Mouse (Mus musculus) kidney, adult 9 months (tissue): ENCODE measurements around the gene Fam189b.
"Not testable (repeated sequence)": the region's sequence is repeated elsewhere in the genome, so short reads cannot be mapped to it uniquely, and the experiment has no call there.

Experiments
- DNase-seq: peaks from one replicate; pipeline ENCODE4 v3.0.0; 2022

The Fam189b gene

DNA sequence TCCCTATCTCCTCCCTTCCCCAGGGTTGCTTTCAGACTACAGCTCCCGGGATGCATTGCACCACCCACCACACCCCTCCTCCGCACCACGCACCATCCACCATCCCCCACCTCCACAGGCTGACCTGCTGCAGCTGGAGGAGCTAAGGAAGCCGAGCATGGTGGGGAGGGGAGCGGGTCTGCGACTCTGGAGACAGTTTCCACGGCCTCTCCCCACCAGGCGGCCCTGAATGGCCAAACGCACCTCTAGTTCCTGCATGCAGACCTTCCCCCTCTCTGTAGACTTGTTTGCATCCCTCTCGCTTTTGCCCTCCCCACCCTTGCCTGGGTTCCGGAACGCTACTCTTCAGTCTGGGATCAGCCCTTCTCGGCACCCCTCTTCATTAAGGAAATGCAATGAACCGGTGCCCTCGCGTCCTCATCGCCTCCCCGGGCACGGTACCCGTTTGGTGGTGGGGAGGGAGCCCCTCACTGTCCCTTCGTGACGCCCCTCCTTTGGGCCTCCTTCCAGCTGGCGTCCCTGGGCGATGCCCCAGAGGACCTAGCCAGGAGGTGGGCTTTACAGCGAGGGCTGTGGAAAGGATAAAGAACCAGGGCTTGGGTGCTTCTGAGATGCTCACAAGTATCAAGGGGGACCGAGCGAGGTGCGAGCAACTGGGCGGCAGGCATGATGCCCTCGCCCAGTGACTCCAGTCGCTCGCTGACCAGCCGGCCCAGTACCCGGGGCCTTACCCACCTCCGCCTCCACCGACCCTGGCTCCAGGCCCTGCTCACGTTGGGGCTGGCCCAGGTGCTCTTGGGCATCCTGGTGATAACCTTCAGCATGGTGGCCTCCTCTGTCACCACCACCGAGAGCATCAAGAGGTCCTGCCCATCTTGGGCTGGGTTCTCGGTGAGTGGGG, at the start of gene Fam189b:
TSS of gene Fam189b (plus strand) at position 86 of the 901 bp plus-strand sequence.
- peak; percentile 82 for DNase-seq

DNA sequence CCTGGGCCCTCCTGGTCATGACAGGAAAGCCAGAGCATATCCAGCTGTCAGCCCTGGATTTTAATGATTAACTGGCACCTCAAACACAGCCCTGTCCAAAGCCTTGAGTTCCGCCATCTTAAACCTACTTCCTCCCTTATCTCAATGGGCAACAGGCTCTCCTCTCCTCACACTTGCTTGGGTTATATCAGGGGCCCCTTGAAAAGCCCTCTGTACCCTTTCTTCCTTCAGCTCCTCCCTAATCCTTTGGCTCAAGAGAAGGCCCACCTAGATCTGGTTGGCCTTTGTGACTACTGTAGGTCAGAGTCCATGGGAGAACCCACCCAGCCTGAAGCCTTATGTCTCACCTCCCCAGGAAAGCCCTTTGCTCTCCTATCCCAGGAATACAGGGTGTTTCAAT, 49.2 kb upstream of the Fam189b start:
- no peak for DNase-seq

DNA sequence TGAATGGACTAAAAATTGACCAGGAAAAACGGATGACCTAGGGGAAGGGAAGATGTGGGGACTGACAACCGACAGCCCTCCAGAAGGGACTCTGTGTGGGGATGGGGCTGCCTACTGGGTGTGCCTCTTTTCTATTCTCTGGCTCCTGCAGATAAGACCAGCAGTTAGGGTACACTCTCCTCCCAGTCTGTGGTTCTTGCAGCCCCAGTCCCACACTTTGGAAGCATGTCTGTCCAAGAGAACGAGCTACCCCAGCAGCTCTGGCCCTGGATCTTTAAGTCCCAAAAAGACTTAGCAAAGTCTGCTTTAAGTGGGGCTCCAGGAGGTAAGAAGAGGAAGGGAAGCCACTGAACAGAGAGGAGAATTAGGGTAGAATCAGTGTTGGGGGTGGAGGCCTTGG, 47.0 kb upstream of the Fam189b start, which contains the start of gene Pklr:
TSS of gene Pklr (plus strand) at position 185 of the 400 bp plus-strand sequence.
- DNase-seq = no peak

DNA sequence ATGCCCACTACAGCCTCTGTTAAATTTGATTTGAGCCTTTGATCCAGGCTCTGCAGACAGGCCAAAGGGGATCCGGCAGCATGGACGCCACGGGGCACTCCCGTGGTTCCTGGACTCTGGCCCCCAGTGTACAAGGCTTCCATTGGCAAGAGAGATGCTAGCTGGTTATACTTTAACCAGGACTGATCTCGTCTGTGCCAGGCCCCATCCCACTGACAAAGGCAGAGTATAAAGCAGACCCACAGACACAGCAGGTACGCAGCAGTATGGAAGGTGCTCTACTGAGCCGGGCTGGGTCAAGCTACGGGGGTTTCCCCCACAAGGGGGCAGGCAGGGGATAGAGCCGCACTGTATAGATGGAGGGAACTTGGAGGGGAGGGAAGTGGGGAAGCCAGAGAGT, 46.6 kb upstream of the Fam189b start:
- DNase-seq = peak; percentile 95

DNA sequence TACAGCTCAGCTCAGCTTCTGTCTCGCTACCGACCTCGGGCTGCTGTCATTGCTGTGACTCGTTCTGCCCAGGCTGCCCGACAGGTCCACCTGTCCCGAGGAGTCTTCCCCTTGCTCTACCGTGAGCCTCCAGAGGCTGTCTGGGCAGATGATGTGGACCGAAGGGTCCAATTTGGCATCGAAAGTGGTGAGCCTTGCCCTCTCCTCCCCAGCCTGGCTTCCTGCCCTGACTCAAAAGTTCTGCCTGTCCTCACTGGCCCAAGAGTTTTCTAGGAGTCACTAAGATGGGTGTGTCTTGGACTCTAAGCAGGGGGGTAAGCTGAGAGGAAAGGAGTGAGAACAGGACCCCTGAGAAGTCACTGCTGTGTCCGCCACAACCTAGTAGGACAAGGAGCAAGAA, 38.1 kb upstream of the Fam189b start:
- DNase-seq = peak; percentile 76

DNA sequence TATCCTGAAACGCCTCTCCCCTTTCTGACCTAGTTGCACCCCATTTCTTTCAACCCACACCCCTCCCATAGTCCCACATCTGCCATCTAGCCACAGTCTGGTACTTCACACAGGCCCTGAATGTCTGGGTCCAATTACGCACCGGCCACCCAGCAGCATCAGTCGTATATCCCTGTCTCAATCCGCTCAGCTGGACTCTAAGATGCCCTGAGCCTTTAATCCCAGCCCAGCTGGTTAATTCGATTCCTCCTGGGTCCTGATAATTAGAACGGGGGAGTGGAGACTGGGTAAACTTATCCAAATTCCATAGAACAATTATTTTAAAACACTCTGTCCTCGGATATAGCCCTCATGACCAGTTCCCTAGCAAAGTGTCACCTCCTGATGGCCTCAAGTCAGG, 37.4 kb upstream of the Fam189b start:
- DNase-seq = no peak

DNA sequence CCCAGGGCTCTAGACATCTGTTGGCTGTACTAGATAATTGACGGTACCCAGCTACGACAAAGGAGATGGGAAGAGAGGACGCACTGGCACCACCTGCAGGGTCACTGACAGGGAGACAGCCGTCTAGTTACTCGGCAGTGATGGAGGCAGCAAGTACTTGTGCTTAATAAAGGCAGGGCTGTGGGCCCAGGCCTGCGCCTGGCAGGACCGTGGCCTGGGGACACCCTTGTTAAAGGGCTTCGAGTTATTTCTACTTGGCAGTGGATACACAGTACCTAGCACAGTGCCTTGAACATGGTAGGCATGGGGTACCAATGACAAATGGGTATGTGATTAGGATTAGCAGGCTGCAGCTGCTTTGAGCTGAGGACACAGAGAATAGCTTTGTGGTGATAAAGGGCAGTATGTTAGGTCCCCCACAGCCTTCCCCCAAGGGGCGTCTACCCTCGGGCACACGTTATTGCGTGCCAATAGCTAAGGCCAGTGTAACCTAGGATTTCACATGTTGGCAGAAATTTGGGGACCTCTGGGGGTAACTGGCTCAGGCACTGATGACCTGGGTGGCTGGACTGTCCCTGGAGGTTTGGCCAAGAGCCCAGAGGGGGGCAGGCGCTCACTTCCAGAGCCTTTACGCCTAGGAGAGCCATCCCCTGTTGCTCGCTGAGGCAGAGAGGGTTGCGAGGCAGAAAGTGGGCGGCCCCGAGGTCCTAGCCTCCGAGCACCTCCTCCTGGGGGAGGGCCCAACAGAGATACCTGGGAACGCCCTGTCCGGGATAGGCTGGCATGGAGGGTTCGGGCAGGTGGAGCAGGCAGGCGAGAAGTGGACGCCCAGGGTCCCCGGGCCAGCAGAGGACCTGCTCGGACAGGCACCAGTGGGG, 35.6 kb upstream of the Fam189b start:
- DNase-seq = peak; percentile 72

DNA sequence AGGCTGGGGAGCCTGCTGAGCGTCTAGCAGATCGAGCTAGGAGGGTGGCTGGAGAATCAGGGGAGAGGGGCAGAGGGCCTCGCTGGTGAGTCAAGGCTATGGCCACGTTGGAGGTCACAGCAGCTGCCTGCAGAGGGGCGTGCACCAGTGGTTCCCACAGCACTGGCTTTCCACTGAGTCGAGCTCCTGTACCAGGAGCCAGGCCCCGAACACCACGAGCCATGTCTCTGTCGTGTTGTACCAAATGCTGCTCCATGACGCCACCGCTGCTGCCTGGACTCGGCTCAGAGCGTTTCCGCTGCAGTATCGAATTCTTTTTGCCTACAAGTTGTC, 35.0 kb upstream of the Fam189b start:
- no peak for DNase-seq

DNA sequence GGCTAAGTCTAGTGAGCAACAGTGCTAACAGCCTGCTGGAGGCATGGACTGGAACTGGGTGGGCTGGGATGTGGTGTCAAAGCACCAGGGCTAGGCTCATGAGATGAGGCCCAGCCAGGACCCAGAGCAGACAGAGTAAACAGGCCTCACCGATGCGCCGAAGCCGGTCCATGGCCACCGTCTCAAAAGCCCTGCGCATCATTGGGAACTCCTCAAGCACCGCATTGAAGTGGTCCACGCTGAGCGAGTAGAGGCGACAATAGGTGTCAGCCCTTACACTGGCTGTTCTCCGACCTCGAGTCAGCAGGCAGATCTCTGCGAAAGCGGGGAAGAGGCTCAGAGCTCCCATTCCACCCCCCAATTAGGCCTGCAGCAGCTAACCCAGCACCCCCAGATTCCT, 34.4 kb upstream of the Fam189b start:
- no peak for DNase-seq

DNA sequence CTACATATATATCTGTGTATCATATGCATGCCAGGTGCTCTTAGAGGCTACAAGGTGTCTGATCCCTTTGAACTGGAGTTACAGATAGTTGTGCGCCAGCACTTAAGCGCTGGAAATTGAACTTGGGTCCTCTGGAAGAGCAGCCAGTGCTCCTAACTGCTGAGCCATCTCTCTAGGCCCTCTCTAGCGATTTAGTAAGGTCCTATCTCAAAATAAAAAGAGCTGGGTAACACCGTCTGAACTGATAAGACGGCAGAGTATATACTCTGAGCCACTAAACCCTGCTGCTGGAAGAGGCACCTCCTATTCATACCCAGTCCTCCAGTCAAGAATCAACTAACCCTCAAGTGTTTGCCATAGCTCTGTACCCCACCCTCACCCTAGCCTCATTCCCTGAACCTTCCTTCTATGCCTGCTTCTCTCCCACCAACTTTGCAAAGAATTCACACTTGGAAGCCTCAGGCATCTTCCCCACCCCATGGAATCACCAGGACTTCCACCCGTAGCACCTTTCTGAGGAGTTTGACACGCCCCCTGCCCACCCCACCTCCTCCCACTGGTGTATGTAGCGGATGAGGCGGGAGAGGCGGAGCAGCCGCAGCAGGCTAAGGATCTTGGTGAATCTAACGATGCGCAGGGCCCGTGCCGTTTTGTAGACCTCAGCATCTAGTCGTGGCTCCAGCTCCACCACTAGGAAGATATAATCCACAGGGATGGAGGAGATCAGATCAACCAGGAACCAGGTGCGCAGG, 30.7 kb upstream of the Fam189b start:
- no peak for DNase-seq

DNA sequence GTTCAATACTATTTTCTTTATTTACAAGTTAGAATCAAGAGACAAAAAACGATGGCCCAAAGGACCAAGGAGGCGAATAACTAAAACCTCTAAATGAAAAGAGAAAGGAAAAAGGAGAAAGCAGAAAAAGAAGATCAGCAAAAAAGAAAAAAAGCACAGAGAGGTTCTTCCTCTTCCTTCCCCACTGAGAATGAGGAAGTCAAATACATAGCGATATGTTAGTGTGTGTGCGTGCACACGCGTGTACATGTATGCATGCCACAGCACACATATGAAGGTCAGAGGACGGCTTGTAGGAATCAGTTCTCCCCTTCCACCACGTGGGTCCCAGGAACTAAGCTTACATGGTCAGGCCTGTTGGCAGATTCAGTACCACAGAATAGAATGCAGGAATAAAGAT, 26.0 kb upstream of the Fam189b start:
- no peak for DNase-seq

DNA sequence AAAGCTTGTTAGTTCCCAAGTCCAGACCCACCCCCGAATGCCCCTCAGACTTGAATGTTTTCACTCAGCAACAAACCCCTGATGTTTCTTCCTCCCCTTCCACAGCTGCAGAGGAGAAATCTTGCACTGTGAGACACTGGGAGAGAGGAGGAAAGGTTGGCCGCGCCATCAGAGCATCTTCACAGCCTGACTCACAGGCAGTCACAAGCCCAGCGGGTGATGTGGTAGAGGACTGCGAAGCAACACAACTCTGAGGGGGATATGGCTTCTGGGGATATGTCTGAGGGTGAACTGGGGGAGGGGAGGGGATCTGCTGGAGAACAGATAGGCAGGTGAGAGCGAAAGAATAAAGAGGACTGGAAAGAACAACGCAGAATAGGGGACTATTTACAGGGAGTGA, 24.3 kb upstream of the Fam189b start:
- DNase-seq = no peak

DNA sequence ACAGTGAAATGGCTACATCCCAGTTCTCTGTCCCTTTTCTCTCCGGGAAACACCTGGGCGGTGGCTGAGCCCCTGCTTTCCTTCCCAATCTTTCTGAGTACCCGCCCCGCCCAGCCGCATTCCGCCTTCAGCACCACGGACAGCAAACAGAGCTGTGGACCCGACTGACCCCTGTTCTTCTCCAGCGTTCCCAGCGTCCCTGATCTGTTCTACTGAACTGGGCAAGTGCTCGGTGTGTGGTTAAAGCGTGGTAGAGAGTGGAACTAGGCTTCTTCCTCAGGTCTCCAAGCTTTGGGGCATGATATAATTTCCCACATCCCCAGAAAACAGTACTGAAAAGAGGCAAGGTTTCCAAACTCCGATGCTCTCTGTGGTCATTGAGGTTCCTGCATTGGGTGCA, 23.7 kb upstream of the Fam189b start:
- DNase-seq = peak; percentile 65

DNA sequence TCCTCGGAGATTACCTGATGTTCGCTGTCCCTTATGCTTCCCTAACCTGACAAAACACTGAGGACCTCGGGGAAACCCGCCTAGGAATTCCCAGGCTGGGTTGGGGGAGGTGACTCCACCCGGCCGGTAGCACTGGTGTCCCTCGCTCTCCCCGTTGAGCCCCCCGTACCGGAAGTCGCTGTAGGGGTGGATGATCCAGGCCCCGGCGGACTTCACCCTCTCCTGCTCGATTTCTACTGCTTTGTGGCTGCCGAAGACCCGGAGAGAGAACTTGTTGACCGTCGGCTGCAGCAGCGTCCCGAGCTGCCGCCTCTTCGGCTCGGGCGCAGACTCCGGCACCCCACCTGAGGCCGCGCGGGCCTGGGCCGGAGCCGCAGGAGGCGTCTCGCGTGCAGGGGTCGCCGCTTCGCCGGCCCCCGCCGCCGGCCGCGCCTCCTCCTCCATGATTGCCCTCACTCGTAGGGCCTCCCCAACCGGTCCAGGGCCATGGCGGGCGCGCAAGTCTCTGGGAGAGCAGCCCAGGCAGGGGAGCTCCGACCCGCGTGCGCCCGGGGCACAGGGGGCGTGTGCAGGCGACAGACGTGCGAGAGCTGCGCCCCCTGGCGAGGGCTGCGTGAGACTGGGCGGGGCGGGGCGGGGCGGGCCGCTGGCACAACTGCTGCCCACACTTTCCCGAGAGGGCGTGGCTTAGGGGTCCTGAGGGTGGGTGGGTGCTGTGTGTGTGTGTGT, 23.2 kb upstream of the Fam189b start, which contains the start of gene Hcn3:
TSS of gene Hcn3 (minus strand) at position 581 of the 729 bp plus-strand sequence.
- DNase-seq = peak; percentile 43

DNA sequence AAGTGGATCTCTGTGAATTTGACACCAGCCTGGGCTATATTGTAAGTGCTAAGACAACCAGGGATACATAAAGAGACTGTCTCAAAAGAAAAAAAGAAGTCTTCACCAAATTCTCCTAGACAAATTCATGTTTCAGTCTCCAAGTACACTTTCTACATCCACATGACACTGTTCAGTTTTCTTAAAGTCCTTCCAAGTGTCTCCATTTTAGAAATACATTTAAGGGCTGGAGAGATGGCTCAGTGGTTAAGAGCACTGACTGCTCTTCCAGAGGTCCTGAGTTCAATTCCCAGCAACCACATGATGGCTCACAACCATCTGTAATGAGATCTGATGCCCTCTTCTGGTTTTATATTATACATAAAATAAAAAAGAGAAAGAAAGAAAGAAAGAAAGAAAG, 21.7 kb upstream of the Fam189b start:
- not testable (repeated sequence) for DNase-seq

DNA sequence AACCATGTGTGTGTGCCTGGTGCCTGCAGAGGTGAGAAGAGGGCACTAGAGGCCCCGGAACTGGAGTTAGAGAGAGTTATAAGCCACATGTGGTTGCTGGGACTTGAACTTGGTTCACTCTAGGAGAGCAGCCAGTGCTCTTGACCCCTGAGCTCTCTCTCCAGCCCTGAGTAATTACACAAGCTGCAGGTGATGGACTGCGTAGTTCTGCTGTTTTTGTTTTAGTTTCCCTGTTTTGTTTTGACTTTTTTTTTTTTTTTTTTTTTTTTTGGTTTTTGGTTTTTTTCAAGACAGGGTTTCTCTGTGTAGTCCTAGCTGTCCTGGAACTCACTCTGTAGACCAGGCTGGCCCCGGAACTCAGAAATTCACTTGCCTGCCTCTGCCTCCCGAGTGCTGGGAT, 21.2 kb upstream of the Fam189b start:
- no peak for DNase-seq

DNA sequence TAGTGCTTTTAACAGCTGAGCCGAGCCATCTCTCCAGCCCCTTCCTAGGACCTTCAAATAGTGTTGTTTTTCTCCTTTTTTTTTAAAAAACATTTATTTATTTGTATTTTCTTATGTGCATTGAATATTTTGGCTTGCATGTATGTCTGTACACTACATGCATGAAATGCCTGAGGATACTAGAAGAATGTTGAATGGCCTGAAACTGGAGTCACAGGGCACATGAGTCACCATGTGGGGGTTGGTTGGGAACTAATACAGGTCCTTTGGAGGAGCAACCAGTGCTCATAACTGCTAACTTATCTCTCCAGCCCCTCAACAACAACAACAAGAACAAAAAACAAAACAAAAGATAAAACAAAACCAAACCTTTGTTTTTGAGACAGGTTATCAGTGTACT, 19.8 kb upstream of the Fam189b start:
- no peak for DNase-seq

DNA sequence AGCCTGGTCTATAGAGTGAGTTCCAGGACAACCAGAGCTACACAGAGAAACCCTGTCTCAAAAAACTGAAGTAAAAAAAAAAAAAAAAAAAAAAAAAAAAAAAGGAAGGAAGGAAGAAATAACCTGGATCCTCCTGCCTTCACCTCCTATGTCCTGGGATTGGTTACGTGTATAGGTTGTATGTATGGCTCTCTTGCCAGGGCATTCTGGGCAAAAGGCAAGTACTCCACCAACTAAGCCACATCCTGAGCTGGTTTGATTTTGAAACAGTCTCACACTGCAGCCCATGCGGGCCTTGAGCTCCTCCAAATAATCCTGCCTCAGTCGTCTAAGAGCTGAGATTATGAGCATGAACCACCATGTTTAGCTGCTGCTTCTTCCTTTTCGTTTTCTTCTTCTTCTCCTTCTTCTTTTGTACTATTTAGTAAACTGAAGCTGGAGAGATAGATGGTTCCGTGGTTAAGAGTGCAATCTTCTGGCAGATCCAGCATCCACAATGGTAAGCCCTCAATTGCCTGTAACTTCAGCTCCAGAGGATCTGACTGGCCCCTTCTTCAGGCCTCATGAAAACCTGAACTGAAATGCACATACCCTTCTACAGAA, 19.2 kb upstream of the Fam189b start:
- no peak for DNase-seq

DNA sequence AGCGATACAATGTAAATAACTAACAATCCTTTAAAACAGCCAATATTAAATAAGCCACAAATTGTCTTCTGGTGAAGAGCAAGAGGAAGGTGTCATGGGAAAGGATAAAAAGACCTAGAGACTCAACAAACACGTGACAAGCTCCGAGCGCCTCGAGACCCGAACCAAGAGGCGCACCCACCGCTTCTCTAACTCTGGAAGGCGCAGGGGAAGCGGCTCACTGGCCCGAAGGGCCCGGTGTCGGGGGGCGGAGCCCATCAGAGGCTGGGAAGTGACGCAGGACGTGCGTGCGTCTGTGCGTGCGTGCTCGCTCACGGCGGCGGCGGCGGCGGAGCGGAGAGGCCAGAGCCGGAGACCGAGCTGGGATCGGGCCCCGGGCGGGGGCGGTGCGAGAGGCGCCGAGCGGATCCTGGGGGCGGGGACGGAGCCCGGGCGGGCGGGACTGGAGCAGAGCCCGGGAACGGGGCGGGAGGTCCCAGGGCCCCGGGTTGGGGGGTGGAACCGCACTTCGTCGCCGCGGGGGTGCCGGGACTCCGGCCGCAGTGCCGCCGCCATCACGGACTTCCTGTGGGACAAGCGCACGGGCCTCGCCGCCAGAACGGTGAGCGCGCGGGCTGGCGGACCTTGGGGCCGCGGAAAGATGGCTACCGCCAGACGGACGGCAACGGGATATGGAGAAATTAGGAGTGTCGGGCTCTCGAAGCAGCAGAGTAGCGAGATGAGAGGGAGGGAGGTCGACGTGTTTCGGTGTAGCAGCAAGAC, 18.3 kb upstream of the Fam189b start, which contains the start of gene Clk2:
TSS of gene Clk2 (plus strand) at position 290 of the 762 bp plus-strand sequence.
- DNase-seq = peak; percentile 96

DNA sequence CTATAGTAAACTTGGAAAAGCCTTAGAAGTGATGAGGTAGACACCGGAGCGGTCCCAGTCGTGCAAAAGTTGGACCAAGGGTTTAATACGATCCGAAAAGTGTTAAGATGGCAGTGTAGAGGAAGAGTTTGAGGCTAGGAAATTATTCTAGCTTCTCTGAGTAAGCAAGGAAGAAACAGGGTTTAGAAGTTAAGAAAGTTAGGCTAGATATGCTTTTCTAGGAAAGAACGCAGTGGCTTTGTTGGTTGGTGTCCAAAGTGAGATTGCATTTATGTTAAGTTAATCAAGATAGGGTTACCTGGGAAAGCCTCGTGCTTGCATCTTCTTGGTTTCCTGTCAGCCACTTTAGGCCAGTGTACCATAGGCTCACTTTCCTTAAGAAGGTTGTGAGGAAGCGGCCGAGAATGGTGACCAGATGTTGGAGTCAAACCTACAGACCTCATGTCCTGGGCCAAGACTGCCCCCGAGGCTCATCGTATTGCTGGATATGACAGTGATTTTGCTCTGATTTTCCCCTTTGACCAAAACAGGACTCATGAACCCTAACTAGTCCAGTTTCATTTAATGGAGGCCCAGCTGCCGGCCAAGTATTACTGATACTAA, 17.6 kb upstream of the Fam189b start:
- DNase-seq = no peak

DNA sequence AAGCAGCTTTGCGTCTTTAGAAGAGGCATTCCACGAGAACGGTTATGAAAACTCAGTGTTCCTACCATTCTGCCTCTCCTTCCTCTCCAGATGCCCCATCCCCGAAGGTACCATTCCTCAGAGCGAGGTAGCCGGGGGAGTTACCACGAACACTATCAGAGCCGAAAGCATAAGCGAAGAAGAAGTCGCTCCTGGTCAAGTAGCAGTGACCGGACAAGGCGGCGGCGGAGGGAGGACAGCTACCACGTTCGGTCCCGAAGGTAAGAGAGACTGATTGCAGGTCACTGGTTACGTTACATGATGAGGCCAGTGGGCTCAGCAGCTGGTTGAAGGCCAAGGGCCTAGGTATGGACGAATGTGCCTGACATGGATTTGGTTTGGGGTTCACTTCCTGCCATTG, 16.0 kb upstream of the Fam189b start:
- DNase-seq = no peak
